Mouse (Mus musculus): Measurements from ENCODE around the gene Dpy19l1. TPM values are rescaled to one million over a fixed set of nuclear protein-coding genes. Genes with fewer than 3 reads are reported as not detected.

Dpy19l1 gene
- total RNA-seq (2021) = 1 to 10 TPM; 6.3 to 8.1 TPM
- long read RNA-seq, experiment 1, partial matches to known transcripts = 0 of 2 reads
- long read RNA-seq, experiment 1, other reads (novel, unspliced or antisense) = 0 of 2 reads
- long read RNA-seq, experiment 2, full-length matches to known transcripts = 1 of 1 reads
- long read RNA-seq, experiment 2, partial matches to known transcripts = 0 of 1 reads
- long read RNA-seq, experiment 2, other reads (novel, unspliced or antisense) = 0 of 1 reads

DNA sequence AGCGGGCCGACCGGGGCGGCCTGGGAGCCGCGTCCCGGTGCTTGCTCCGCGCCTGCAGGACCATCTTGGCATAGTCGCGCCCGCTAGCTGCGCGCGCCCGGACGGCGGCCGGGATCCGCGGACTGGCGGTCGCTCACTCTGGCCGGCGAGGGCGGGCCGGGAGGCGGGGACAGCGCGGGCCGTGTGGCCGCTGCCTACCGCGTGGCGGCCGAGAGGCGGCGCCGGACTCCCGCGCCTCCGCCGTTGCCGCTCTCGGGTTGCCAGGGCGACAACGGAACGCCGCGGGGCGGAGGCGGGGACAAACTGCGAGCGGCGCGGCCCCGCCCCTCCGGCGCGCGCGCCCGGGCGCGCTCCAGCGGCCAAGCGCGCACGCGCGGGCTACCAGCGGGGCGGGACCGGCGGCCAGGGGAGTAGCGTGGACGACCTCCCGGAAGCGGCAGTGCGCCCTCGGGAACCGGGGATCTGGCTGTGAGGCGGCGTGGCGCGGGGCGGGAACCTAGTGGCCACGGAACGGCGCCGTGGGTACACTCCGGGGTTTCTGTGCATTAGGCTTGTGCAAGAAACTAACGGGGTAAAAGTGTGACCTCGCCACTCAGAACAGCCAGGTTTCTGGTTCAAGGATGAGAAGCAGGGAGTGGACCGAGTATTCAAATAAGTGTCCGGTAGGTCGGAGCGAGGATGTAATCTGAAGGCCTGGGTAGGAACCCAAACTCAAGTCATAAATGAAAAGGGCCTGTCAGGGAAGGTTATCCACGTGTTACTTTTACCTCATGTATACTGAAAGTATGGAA is at the start of gene Dpy19l1:
Gene Dpy19l1 (minus strand): TSS at position 74 of the 791 bp plus-strand sequence.
- peak; percentile 95 to 96 for DNase-seq

DNA sequence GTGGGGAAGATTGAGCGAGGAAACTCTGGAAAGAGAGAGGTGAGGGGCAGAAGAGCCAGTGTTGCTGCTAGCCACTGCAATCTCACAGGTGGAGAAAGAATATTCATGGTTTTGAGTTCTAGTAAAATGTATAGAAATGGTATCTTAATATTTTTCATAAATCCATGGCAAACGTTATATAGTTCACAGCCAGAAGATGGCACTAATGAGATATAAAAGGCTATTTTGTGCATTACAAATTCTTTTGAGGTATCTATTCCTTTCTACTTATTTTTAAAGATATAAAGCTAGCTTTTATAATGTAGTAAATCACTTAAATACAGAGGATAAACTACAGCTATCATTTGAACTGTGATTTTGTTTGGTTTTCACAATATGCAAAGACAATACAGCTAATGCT is 35.2 kb upstream of the Dpy19l1 start:
- DNase-seq = no peak

DNA sequence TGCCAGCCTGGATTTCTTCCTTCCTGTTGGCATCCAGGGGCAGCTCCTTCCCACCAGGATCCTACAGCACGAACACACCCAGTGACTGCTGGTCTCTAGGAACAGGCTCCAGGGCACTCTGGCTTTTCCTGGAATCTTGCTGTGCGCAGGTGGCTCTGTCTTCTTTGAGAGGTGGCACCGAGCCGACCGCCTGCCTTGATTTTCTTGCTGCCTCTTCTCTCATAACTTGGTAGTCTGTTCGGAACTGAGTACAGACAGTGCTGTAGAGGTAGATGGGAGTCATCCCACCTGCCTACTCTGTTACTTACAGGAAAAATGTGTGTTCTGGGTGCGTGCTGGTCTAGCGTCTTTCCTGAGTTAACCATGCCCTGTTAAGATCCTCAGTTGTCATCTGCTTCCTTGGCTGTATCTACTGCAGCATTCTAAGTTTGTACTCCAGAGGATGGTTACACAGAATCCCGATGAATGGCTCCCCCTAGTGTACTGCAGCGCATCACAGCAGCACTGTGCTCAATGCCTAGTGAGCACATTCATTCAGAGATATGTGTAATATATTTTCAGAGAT is 13.7 kb upstream of the Dpy19l1 start:
- peak; percentile 52 to 78 for DNase-seq

DNA sequence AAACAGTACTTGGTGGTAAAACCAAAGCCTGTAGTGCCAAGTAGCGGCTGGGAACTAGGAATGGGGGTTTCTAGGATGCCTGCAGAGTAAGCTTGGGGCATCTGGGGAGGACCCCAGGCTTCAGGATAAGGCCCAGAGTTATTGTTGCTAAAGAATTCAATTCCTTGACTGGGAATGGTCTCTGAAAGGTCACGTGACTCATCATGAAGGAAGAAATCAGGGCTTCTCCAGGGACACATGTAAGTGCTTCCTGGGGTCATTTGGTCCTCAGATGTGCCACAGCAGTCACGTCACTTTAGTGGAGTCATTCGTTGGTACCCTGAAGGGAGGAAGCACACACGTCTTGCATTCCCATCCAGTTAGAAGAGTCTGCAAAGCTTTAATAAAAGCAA is 11.1 kb upstream of the Dpy19l1 start:
- DNase-seq = no peak

DNA sequence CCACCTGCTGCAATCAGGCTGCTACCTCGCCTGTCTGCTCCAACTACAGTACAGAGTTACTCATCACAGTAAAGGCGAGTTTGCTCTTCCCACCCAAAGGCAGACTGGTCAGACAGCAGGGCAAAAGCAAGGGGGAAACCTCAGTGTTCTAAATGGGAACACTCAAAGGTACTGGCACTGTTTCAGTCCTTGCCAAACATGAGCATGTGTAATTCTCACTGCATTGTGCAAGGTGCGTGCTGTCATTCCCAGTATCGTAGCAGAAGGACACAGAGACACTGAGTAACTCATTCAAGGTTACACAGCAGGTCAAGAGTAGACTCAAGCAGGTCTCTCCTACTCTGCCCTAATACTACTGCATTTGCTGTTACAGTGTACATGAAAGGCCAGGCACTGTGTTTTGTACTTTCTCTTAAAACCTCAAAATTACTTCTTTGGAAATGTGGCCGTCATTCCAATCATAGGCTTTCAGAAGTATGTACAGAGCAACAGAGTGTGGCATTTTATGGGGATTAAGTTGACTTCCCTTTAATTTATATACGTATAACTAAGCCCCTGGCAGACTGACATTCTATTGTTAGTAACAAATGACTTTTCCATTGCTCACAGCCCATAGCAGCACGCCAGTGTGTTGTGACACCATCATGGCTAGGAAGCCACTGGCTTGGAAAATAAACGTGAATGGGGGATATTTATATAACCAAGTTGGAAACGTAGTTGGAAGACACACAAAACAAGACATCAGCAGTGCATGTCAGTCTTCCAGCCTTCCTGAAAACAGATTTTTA is 10.5 kb upstream of the Dpy19l1 start:
- DNase-seq = no peak

DNA sequence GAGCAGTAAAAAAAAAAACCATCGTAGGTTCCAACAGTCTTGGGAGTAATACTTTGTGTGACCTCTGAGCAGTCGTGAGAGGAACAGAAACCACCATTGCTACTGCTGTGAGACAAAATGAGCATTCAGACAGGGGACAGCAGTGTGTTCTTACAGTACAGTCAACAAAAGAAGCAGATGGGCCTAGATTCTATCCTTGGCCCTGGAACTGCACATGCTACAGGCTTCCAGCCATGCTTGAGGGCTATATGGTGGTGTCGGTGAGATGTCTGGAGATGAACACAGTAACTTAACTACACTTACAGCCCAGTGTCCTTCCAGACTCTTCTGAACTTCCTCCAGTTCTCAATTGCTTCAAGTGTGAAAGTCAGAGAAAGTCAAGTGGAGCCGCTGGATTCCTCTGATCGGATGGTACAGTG is 9.2 kb upstream of the Dpy19l1 start:
- DNase-seq = no peak

DNA sequence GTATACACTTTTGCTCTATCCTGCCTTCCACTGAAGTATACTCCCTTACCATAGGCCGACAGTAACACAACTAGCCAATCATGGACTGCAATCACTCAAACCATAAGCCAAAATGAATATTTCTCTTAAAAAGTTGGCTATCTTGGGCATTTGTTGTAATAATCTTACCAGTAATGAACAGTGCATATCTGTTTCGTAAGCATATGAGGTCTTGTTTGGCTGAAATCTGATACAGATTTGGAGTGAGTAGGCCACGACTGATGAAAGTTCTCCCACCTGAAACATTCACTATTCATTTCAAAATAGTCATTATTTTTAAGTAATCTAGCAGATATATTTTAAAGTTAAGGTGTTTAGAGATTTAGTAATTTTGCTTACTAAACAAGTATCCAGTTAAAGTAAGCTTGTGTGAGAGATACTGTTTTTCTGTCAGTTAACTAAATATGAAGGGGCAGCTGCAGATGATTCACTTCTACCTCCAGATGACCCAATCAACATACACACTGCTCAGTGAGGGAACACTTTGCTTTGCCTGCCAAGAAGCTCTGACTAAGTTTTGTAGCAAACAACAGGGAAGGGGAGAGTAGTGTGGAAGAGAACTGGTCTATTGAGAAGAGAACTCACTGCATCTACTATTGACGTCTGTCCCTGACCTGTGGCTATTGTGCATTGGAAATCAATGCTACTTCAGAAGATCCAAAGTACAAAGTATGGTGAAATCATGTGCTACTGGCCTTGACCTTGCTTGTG is 8.6 kb upstream of the Dpy19l1 start:
- no peak for DNase-seq

DNA sequence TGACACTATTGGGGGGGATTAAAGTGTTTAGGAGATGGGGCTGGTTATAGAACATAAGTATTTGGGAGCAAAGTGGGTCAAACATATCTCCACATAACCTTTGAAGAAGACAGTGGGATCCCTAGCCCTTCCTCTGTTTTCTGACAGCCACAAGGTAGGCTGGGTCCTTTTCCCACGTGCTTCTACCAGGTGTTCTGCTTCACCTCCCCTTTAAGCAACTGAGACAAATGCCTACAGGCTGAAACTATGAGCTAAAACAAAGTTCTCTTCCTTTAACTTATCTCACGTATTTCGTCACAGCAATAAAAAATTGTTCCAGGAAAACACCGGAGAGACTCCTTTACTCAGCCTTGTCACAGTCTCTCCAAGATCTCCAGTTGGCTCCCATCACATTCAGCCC is 5.9 kb upstream of the Dpy19l1 start:
- DNase-seq = no peak

DNA sequence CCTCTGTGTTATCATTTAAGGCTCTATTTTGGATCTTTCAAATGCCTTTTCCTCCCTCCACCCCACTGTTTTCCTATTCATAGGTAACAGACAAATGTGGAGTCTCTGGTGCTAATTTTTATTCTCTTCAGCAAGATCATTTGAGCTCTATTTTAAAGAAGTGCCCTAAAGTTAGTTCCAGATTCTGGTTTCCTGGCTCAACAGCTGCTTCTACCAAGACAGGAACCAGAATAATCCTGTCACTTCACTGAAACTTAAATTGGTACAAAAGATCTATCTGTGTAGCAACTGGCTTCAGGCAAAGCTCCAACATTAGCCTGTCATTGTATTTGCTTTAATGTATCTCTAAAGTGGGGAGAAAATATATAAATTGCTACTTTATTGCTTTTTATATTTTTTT is 3.6 kb upstream of the Dpy19l1 start:
- no peak for DNase-seq

DNA sequence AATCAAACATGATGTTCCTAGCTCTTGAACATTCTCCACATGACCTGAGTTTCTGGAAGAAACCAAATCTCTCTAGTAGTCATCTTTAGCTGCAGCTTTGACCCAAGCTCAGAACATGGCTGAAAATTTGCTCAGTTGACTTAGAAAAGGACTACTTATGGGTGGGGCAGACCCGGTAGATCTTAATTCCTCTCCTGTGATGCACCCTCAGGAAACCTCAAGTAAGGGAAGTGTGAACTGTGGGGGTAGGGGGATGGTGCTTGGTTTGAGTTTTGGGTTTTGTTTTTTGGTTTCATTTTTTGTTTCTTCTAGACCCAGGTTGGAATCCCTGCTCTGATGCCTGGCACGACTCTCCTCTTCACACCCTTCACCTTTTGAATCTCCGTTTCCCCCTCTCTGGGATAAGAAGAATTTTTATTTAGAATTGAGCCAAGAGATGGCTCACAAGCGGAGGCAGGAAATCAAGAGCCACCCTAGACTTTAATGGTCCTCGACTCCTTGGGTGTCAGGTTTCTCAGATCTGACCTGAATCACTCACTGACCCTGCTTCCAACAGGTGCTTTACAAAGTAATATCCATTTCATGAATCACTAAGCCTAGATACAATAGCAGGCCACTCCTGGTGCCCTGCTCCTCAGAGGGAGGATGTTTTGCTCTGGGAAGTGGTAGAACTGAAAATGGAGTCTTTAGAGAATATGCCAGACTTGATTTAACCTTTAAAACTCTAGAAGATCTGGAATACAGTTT is 2.2 kb upstream of the Dpy19l1 start:
- DNase-seq = no peak

DNA sequence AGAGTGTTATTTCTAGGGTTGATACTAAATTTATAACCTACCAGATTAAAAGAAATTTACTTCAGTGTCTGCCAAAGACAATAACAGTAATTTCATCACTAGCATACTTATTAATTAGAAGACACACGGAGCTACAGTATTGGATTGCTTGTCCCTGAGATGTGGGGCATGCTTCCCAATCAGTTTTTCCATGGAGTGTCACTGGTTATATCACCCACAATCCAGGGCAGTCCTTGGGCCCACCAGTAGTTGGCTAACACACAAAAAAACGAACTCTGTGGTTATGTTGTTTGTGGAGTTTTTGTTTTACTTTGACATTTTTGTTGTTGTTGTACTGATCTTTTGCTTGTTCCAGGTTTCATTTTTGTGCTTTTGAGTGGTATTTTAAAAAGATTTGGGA is 1.4 kb upstream of the Dpy19l1 start:
- no peak for DNase-seq

DNA sequence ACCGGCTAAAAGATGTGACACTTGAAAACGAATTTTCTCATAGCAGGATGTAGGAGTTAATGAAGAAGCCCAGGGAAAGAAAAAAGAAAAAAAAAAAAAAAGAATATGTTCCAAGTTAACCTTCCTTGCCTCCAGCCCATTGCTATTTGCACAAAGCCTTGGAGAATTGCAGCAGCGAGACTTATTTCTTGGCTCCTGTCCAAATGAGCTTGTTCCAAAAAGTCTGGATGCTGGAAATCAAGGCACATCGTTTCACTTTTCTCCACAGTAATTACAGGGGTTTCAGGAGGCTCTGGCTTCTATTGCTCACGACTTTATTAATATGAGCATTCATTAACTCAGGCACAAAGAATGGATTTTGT is 899 bp upstream of the Dpy19l1 start:
- peak; percentile 29 to 35 for DNase-seq

DNA sequence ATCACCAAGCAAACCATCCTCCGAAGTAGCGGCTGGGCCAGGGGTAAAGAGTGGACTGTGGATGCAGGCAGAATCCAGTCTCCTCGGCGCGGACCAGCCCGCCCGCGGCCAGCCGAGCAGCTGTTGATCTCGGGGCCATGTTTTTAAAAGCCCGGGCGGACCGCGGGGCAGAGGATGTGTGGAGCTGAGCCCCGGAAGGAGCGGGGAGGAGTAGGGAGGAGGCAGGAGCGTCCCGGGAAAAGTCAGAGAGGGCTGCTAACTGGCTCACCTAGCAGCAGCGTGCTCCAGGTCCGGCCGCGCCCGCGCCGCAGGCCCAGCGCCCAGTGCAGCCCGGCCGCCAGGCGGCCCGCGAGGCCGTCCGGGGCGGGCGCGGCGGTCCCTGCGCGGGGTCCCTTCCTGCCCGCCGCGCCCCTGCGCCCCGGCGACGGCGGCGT is 352 bp downstream of the Dpy19l1 start:
- DNase-seq = peak in 1 of 2 experiments; percentile 66

DNA sequence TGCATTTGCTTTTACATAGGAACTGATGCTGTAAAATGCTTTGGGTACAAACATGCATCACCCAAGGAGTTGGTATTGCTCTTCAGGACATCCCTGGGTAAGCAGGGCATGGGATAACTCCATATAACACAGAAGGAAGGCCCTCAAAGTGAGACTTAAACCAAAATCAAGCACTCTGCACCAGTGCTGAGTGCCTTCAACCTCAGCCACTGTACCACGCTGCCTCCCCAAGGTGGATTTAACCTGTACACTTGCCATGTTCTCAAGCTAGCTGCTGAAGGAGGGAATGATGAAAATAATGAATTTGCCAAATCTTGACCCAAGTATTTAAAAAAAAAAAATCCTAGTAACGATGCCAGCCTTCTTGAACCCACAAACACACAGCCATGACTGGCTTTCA is 1.3 kb downstream of the Dpy19l1 start:
- no peak for DNase-seq

DNA sequence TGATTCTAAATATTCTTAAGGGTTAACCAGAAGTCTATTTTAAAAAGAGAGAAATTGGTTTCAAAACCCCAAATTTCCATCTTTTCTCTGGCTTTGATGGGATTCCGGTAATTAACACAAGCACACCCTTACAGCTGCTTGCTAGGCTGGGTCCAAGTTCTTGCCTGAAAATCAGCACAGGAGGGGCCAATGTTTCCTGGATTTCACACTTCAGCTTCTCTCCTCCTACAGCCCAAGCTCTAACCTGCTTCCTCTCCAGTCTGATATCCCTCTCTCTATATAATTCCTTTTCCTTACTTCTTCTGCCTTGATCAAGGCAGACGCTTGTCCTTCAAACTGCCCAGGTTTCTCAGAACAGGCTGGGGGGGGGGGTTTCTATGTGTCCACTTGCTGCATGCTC is 6.7 kb downstream of the Dpy19l1 start:
- no peak for DNase-seq

DNA sequence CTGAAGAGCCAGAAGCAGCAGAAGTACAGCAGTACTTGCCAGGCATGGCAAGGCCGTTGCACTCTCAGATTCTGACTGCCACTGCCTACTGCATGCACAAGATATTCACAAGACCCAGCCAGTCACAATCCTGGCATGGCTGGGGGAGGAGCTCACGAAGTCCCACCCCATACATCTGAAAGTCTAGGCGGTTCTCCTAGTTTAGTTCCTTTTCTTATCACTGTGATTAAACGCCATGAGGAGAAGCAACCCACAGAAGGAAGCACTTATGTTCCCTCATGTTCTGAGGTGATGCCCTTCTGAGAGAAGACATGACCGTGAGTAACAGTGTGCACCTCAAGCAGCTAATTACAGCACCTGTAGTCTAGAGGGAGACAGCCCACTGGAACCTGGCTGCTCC is 12.4 kb downstream of the Dpy19l1 start:
- no peak for DNase-seq

DNA sequence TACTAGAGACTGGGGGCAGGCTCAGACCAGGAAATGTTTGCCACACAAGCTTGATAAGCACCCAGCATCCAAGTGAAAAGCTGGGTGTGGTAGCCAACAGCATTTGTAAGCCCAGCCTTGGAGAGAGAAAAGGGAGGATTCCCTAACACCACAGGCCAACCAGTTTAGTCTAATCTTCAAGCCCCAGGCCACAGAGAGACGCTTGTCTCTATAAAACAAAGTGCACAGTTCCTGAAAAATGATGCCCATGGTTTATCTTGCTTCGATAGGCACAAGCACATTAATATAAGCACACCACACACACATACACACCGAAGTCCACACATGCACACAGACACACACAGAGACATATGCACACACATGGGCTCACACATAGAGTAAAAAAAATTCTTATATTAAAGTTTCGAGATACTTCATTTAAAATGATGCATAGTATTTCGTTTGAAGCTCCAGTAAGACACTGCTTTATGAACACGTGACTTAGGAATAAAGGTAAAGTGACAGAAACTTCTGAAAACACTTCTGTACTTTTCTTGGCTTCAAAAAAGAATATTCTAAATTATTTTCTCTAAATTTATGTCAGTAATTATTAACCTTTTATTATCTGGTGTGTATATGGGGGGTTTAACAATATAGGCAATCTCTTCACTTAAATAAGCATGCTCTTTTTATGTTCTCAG is 14.4 kb downstream of the Dpy19l1 start:
- no peak for DNase-seq

DNA sequence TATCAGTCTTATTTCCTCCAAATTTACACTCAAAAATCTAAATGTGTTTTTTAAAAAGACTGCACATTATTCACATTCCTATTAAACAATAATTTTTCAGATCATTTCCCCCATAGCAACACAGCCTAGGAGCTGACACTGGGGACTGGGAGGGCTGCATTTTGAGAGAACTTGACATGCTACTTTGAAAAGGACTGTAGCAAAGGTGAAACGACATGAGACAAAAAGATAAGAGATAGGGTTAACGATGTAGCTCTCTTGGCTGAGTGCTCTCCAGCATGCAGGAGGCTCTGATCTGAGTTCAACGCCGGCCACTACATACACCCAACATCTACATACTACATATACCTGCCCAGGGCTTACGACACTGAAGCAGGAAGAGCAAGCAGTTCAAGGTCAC is 20.6 kb downstream of the Dpy19l1 start:
- DNase-seq = no peak

DNA sequence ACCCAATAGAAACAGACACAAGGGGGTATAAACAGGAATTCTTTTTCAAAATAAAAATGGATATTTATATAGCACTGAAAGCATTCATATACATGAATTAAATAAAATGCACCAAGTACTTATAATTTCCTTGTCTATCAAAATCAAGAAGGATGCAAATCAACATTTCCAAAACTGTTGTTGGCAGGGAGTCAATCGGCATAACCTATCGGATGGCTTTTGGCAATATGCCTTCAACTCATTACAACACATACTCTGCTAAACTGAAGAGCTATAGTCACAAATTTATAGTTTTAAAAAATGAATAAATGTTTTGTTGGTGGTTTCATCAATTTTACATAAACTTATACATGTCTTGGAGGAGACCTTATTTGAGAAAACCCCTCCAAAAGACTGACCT is 25.7 kb downstream of the Dpy19l1 start:
- no peak for DNase-seq

DNA sequence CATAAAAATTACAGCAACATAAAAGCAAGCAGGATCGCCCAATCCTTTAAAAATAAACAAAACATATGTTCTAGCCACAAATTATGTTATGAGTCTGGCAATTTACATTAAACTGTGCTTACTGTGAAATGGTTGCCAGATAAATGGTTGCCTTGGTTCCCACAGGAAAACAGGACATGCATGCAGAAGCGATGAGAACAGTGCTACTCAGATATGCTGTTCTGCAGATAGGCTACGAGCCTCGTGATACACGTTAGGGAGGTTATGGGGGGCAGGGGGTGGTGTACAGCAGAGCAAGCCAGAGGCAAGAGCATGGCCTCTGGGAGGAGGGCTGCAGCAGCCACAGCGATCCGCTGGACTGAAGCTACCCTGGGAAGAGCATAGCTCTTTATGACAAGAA is 29.1 kb downstream of the Dpy19l1 start:
- no peak for DNase-seq

DNA sequence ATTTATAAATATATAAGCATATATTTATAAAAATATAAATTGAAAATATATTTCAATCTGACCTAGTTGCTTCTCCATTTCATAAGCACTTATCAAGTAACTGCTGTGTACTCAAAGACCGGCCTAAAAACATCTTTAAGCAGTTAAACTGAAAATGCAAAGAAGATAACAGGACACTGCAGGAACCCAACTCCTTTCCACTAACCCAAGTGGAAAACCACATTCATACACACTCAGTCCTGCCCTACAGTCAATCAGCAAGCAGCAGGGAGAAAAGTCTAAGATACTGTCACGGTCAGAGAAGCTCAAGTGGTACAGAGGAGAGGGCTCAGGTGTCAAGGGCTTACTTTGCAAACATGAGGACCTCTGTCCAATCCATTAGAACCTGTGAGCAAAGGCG is 30.4 kb downstream of the Dpy19l1 start:
- DNase-seq = no peak
